Mouse (Mus musculus): ENCODE measurements around the gene Hoxd9. TPM values are rescaled to one million over a fixed set of nuclear protein-coding genes. Genes with fewer than 3 reads are reported as not detected.

Gene Hoxd9
- total and polyA plus RNA-seq, 3 experiments, result not detected

DNA sequence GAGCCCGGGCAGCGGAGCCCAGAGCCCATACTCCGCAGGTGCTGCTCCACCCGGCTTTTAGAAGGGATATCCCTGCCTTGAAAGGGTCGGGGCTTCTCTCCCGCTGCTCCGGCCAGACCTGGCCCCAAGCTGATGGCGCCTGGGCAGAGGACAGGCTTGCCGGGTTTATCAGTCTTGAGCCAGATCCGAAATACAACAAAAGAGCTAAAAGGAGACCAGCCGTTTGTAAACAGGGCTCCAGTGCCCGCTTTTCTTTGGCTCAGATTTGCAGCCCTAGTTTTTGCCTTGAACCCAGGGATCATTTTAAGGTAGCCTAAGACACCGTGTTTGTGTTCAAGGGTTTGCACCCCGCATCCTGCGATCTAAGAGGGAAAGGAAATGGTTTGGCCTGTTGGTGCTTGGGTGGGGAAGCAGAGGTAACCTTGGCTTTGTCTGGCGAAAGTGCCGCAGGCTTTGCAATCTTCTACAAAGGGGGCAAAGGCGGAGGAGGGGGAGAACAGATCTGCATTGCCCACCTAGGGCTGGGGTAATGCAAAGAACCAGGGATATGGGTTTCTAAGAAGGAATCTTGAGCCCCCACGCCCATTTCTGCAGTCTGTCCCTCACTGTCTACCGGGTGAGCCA is 4.6 kb upstream of the Hoxd9 start:
- Histone ChIP-seq H3K79me2 (replicated peaks; ENCODE audit: control insufficient read depth, extremely low read depth, insufficient read depth, poor library complexity, severe bottlenecking) (no peaks in the 10 kb centered on the region), H3K4me3 (replicated peaks in 1 of 3; ENCODE audit: low read depth in 2 of 3, low read length in 2 of 3, poor library complexity in 1 of 3) (no peak overlapping the region), H3K27ac (ENCODE audit: insufficient read depth, low read depth) (no peak overlapping the region), H3K9me3 (replicated peaks; ENCODE audit: low read length) (peaks cover 15% of the 10 kb centered on the region), H3K9ac (ENCODE audit: insufficient read depth, low read depth) (no peak overlapping the region), H3K4me2 (ENCODE audit: insufficient read depth, low read depth, poor library complexity, severe bottlenecking) (no peak overlapping the region), H3K27me3 (replicated peaks) (no peaks in the 10 kb centered on the region), H3K36me3 (replicated peaks in 1 of 2; ENCODE audit: control insufficient read depth in 1 of 2, insufficient read depth in 1 of 2, low read length in 1 of 2) (no peaks in the 10 kb centered on the region), H3K4me1 (ENCODE audit: control insufficient read depth in 1 of 2, insufficient read depth in 2 of 2) (no peaks in the 10 kb centered on the region)
- dilution Hi-C loops (cut with MboI; ENCODE audit: extremely low pct_ligation_motif_present, extremely low pct_unique_long_range_greater_than_20kb, low sequenced_read_pairs) (no loop called here), in situ Hi-C loops (cut with MboI; ENCODE audit: low pct_ligation_motif_present, low pct_unique_long_range_greater_than_20kb, low sequenced_read_pairs) (loop anchor here (10.0 to 25.0 kb wide), 2 partner anchors 452 to 619 kb away; no protein-coding TSS in a partner anchor)
- no peak for DNase-seq (ENCODE audit: extremely low read depth)
- no peak for TF ChIP-seq USF1 (IDR thresholded peaks at IDR 0.05; ENCODE audit: low read depth, low read length)
- no peak for TF ChIP-seq POLR2A (IDR thresholded peaks at IDR 0.05; ENCODE audit: low read depth, low read length)
- TF ChIP-seq UBTF (IDR thresholded peaks at IDR 0.05; ENCODE audit: low read depth, low read length), result no peak
- TF ChIP-seq SMC3 (IDR thresholded peaks at IDR 0.05; ENCODE audit: low read depth, low read length), result no peak
- TF ChIP-seq E2F4 (IDR thresholded peaks at IDR 0.05; ENCODE audit: insufficient replicate concordance, low read depth, low read length), result no peak
- TF ChIP-seq RCOR1 (conservative IDR thresholded peaks at IDR 0.05; ENCODE audit: low read depth, low read length), result no peak
- TF ChIP-seq PAX5 (IDR thresholded peaks at IDR 0.05; ENCODE audit: low read length), result no peak
- TF ChIP-seq CHD1 (IDR thresholded peaks at IDR 0.05; ENCODE audit: low read depth, low read length), result no peak
- no peak for TF ChIP-seq MYC (IDR thresholded peaks at IDR 0.05; ENCODE audit: low read depth, low read length)
- no peak for TF ChIP-seq NELFE (IDR thresholded peaks at IDR 0.05; ENCODE audit: low read depth, low read length)
- TF ChIP-seq MAX (IDR thresholded peaks at IDR 0.05; ENCODE audit: low read length), result no peak
- no peak for TF ChIP-seq GABPA (IDR thresholded peaks at IDR 0.05; ENCODE audit: insufficient replicate concordance, low read depth, low read length)
- TF ChIP-seq TBP (conservative IDR thresholded peaks at IDR 0.05; ENCODE audit: low read depth, low read length), result no peak

DNA sequence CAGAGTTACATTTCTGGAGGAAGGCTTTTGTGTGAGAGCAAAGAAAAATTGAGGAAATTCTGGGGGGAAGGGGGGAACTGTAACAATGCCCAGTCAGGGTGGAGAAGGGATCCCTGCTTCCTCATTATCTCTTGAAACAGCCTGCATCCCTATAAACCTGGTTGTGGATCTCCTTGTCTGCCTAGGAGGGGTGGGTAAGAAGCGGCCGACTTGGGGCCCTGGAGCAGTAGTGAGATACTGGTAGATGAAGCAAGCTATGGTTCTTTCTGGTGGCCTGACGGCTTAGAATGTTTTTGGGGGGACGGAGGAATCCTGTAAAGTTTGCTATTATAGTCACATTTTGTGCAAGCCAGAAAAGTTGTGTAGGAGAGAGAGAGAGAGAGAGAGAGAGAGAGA is 4.1 kb upstream of the Hoxd9 start:
- no peak for DNase-seq (ENCODE audit: extremely low read depth)
- Histone ChIP-seq H3K9ac (ENCODE audit: insufficient read depth, low read depth) (no peak overlapping the region), H3K9me3 (replicated peaks; ENCODE audit: low read length) (peaks cover 20% of the 10 kb centered on the region), H3K4me3 (replicated peaks in 1 of 3; ENCODE audit: low read depth in 2 of 3, low read length in 2 of 3, poor library complexity in 1 of 3) (no peak overlapping the region), H3K4me1 (ENCODE audit: control insufficient read depth in 1 of 2, insufficient read depth in 2 of 2) (no peaks in the 10 kb centered on the region), H3K27me3 (replicated peaks) (no peaks in the 10 kb centered on the region), H3K27ac (ENCODE audit: insufficient read depth, low read depth) (no peak overlapping the region), H3K36me3 (replicated peaks in 1 of 2; ENCODE audit: control insufficient read depth in 1 of 2, insufficient read depth in 1 of 2, low read length in 1 of 2) (no peaks in the 10 kb centered on the region), H3K79me2 (replicated peaks; ENCODE audit: control insufficient read depth, extremely low read depth, insufficient read depth, poor library complexity, severe bottlenecking) (no peaks in the 10 kb centered on the region), H3K4me2 (ENCODE audit: insufficient read depth, low read depth, poor library complexity, severe bottlenecking) (no peak overlapping the region)
- no peak for TF ChIP-seq MAFK (IDR thresholded peaks at IDR 0.05; ENCODE audit: insufficient replicate concordance, low read length)
- dilution Hi-C loops (cut with MboI; ENCODE audit: extremely low pct_ligation_motif_present, extremely low pct_unique_long_range_greater_than_20kb, low sequenced_read_pairs) (no loop called here), in situ Hi-C loops (cut with MboI; ENCODE audit: low pct_ligation_motif_present, low pct_unique_long_range_greater_than_20kb, low sequenced_read_pairs) (loop anchor here (10.0 to 25.0 kb wide), 2 partner anchors 451 to 619 kb away; no protein-coding TSS in a partner anchor)

DNA sequence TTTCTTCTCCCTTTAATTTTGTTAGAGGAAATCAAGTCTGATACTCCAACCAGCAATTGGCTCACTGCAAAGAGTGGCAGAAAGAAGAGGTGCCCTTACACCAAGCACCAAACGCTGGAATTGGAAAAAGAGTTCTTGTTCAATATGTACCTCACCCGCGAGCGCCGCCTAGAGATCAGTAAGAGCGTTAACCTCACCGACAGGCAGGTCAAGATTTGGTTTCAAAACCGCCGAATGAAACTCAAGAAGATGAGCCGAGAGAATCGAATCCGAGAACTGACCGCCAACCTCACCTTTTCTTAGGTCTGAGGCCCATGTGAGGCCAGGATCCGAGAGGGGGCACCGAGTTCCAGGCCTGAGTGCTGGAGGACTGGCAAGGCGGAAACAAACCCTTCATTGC is 3.5 kb upstream of the Hoxd9 start:
- Histone ChIP-seq H3K79me2 (replicated peaks; ENCODE audit: control insufficient read depth, extremely low read depth, insufficient read depth, poor library complexity, severe bottlenecking) (no peaks in the 10 kb centered on the region), H3K27ac (ENCODE audit: insufficient read depth, low read depth) (no peak overlapping the region), H3K9ac (ENCODE audit: insufficient read depth, low read depth) (no peak overlapping the region), H3K4me1 (ENCODE audit: control insufficient read depth in 1 of 2, insufficient read depth in 2 of 2) (no peaks in the 10 kb centered on the region), H3K36me3 (replicated peaks in 1 of 2; ENCODE audit: control insufficient read depth in 1 of 2, insufficient read depth in 1 of 2, low read length in 1 of 2) (no peaks in the 10 kb centered on the region), H3K4me2 (ENCODE audit: insufficient read depth, low read depth, poor library complexity, severe bottlenecking) (peak overlapping the region; percentile 54), H3K9me3 (replicated peaks; ENCODE audit: low read length) (peaks cover 24% of the 10 kb centered on the region), H3K27me3 (replicated peaks) (no peaks in the 10 kb centered on the region), H3K4me3 (replicated peaks in 1 of 3; ENCODE audit: low read depth in 2 of 3, low read length in 2 of 3, poor library complexity in 1 of 3) (peak overlapping the region; percentile 16 to 43 (median 31))
- peak; percentile 54 for DNase-seq (ENCODE audit: extremely low read depth)
- dilution Hi-C loops (cut with MboI; ENCODE audit: extremely low pct_ligation_motif_present, extremely low pct_unique_long_range_greater_than_20kb, low sequenced_read_pairs) (no loop called here), in situ Hi-C loops (cut with MboI; ENCODE audit: low pct_ligation_motif_present, low pct_unique_long_range_greater_than_20kb, low sequenced_read_pairs) (loop anchor here (10.0 to 25.0 kb wide), 2 partner anchors 451 to 618 kb away; no protein-coding TSS in a partner anchor)
- TF ChIP-seq NELFE (IDR thresholded peaks at IDR 0.05; ENCODE audit: low read depth, low read length) (no peak), ELF1 (IDR thresholded peaks at IDR 0.05; ENCODE audit: low read depth, low read length) (no peak), CHD1 (IDR thresholded peaks at IDR 0.05; ENCODE audit: low read depth, low read length) (no peak), POLR2AphosphoS2 (IDR thresholded peaks at IDR 0.05; ENCODE audit: low read depth, low read length) (no peak), BHLHE40 (IDR thresholded peaks at IDR 0.05; ENCODE audit: low read depth, low read length) (no peak), MEF2A (IDR thresholded peaks at IDR 0.05; ENCODE audit: borderline replicate concordance, low read depth, low read length) (0 out of 2 replicates have a peak, but pooled peaks have one; percentile 25), MAX (IDR thresholded peaks at IDR 0.05; ENCODE audit: low read length) (no peak), UBTF (IDR thresholded peaks at IDR 0.05; ENCODE audit: low read depth, low read length) (no peak), MAFK (IDR thresholded peaks at IDR 0.05; ENCODE audit: insufficient replicate concordance, low read length) (no peak), ZNF384 (IDR thresholded peaks at IDR 0.05; ENCODE audit: low read depth, low read length) (no peak), HCFC1 (IDR thresholded peaks at IDR 0.05; ENCODE audit: low read depth, low read length) (no peak), GABPA (IDR thresholded peaks at IDR 0.05; ENCODE audit: insufficient replicate concordance, low read depth, low read length) (no peak), CTCF (conservative IDR thresholded peaks at IDR 0.05 in 1 of 2, IDR thresholded peaks at IDR 0.05 in 1 of 2; ENCODE audit: low read depth in 2 of 2, low read length in 2 of 2) (peak in 1 of 2 experiments; percentile 68; a peak in 2 of 4 replicates), CHD2 (IDR thresholded peaks at IDR 0.05; ENCODE audit: low read length) (no peak), SMC3 (IDR thresholded peaks at IDR 0.05; ENCODE audit: low read depth, low read length) (peak; percentile 22; the same call in 1 of the 2 replicates), PAX5 (IDR thresholded peaks at IDR 0.05; ENCODE audit: low read length) (no peak), IRF4 (IDR thresholded peaks at IDR 0.05; ENCODE audit: low read depth, low read length) (no peak), ZMIZ1 (IDR thresholded peaks at IDR 0.05; ENCODE audit: low read depth, low read length) (no peak)

Data from CH12.LX (cell line).